Mouse (Mus musculus) thymus, adult 18-20 months (tissue): ENCODE data around the gene Sv2c.

Experiments
- DNase-seq, 2 experiments: peaks; one replicate each; pipeline ENCODE4 v3.0.0; 2022; ENCODE audit warnings: mixed read lengths in 2 of 2

Gene Sv2c

GRCm38 (mm10) chr13:95941861-95942260 lies 190.5 kb downstream of the Sv2c start:
- no peak for DNase-seq

GRCm38 (mm10) chr13:95940811-95941210 lies 191.6 kb downstream of the Sv2c start:
- no peak for DNase-seq

- DNase-seq, result no peak
Observed at GRCm38 (mm10) chr13:95924201-95924621, 208.2 kb downstream of the Sv2c start.

- no peak for DNase-seq
Observed at GRCm38 (mm10) chr13:95922626-95923025, 209.8 kb downstream of the Sv2c start.

GRCm38 (mm10) chr13:95918624-95919284 lies 213.6 kb downstream of the Sv2c start:
- DNase-seq, result no peak

- no peak for DNase-seq
Observed at GRCm38 (mm10) chr13:95913046-95913406, 219.4 kb downstream of the Sv2c start.

GRCm38 (mm10) chr13:95912157-95913045 lies 220.0 kb downstream of the Sv2c start:
- DNase-seq, result no peak

- no peak for DNase-seq
Observed at GRCm38 (mm10) chr13:95910270-95910669, 222.1 kb downstream of the Sv2c start.

GRCm38 (mm10) chr13:95909244-95909643 lies 223.1 kb downstream of the Sv2c start:
- DNase-seq, result no peak
